Mouse (Mus musculus): Measurements from ENCODE around the gene Rnf150.

- peak; percentile 75 for TF ChIP-seq CTCF (IDR thresholded peaks at IDR 0.05; ENCODE audit: extremely low read depth, insufficient read depth, low read length)
- TF ChIP-seq POLR2A (IDR thresholded peaks at IDR 0.05; ENCODE audit: extremely low read depth, insufficient read depth, low read length): no peak
Measured at GRCm38 (mm10) chr8:83089336-83089986, 226.3 kb downstream of the Rnf150 start.

Measured in cortical plate, adult 2 months (tissue).